Mouse (Mus musculus) neural tube, embryonic 14.5 days (tissue): Measurements from ENCODE around the gene Supt3. TPM values are rescaled to one million over a fixed set of nuclear protein-coding genes. Genes with fewer than 3 reads are reported as not detected.

Experiments
- ATAC-seq: fragments of 200-750 bp; cut with Nextera tagmentation; 2 replicates; pipeline ENCODE4 v1.8.0; 2017; ENCODE audit warnings: low read depth, mild to moderate bottlenecking, moderate TSS enrichment, moderate library complexity
- H3K27ac ChIP-seq: fragments of 300-500 bp; sonication (generic); 2 replicates; pipeline ENCODE4 v1.5.1; 2014; ENCODE audit warnings: low read depth, mild to moderate bottlenecking, control low read depth, low read length, moderate library complexity, mixed read lengths
- H3K27me3 ChIP-seq: fragments of 300-500 bp; sonication (generic); 2 replicates; pipeline ENCODE4 v1.6.1; 2014; ENCODE audit warnings: low read length; ENCODE audit not compliant: control insufficient read depth, insufficient read depth
- H3K36me3 ChIP-seq: fragments of 300-500 bp; sonication (generic); 2 replicates; pipeline ENCODE4 v1.6.1; 2014; ENCODE audit warnings: low read length, mixed read lengths; ENCODE audit not compliant: control insufficient read depth, insufficient read depth
- H3K4me1 ChIP-seq: fragments of 300-500 bp; sonication (generic); 2 replicates; pipeline ENCODE4 v1.6.1; 2014; ENCODE audit warnings: low read length; ENCODE audit not compliant: control insufficient read depth, insufficient read depth
- H3K4me2 ChIP-seq: fragments of 300-500 bp; sonication (generic); 2 replicates; pipeline ENCODE4 v1.6.1; 2014; ENCODE audit warnings: mild to moderate bottlenecking, low read depth, low read length, control low read depth
- H3K4me3 ChIP-seq: fragments of 300-500 bp; sonication (generic); 2 replicates; pipeline ENCODE4 v1.5.1; 2014; ENCODE audit warnings: low read depth, low read length, control low read depth, mixed read lengths
- H3K9ac ChIP-seq: fragments of 300-500 bp; sonication (generic); replicated peaks from 2 replicates; pipeline ENCODE4 v1.6.1; 2014; ENCODE audit warnings: low read depth, mild to moderate bottlenecking, control low read depth, low read length, mixed read lengths
- H3K9me3 ChIP-seq: fragments of 300-500 bp; sonication (generic); 2 replicates; pipeline ENCODE4 v1.6.1; 2016; ENCODE audit warnings: low read length; ENCODE audit not compliant: control insufficient read depth
- WGBS: fragments of 180-500 bp; shearing (Covaris S2); extraction: QIAGEN DNeasy Blood & Tissue Kit; methylation state at CpG from one replicate; pipeline ENCODE4 v1.1.7; 2014; 5-methylcytosine and 5-hydroxymethylcytosine counted together
- polyA plus RNA-seq: library from polyadenylated mRNA; unstranded; fragments of >200 nt; fragmentation: Nextera tagmentation; extraction: Ambion mirVana; gene quantifications from 2 replicates; pipeline ENCODE4 v1.2.1, GENCODE M21; 2014

The Supt3 gene
- polyA plus RNA-seq, 1 experiment from 2014 or later: 27.5 TPM

GRCm38 (mm10) chr17:45067441-45067840 is 290.5 kb downstream of the Supt3 start:
- Histone ChIP-seq H3K4me2 (no peak overlapping the region), H3K36me3 (no peaks in the 10 kb centered on the region), H3K4me1 (no peaks in the 10 kb centered on the region), H3K4me3 (no peak overlapping the region), H3K9ac (no peak overlapping the region), H3K27ac (no peak overlapping the region), H3K9me3 (no peaks in the 10 kb centered on the region), H3K27me3 (no peaks in the 10 kb centered on the region)
- ATAC-seq: no peak
- 91% methylated on average over 3 of the region's 3 CpGs for WGBS

GRCm38 (mm10) chr17:45068321-45068720 is 291.4 kb downstream of the Supt3 start:
- H3K4me3 ChIP-seq: no peak overlapping the region
- no peaks in the 10 kb centered on the region for H3K27me3 ChIP-seq
- 29% methylated on average over 7 of the region's 7 CpGs for WGBS
- H3K27ac ChIP-seq: no peak overlapping the region
- no peak overlapping the region for H3K9ac ChIP-seq
- H3K36me3 ChIP-seq: no peaks in the 10 kb centered on the region
- no peaks in the 10 kb centered on the region for H3K9me3 ChIP-seq
- H3K4me1 ChIP-seq: no peaks in the 10 kb centered on the region
- no peak for ATAC-seq
- H3K4me2 ChIP-seq: no peak overlapping the region

DNA sequence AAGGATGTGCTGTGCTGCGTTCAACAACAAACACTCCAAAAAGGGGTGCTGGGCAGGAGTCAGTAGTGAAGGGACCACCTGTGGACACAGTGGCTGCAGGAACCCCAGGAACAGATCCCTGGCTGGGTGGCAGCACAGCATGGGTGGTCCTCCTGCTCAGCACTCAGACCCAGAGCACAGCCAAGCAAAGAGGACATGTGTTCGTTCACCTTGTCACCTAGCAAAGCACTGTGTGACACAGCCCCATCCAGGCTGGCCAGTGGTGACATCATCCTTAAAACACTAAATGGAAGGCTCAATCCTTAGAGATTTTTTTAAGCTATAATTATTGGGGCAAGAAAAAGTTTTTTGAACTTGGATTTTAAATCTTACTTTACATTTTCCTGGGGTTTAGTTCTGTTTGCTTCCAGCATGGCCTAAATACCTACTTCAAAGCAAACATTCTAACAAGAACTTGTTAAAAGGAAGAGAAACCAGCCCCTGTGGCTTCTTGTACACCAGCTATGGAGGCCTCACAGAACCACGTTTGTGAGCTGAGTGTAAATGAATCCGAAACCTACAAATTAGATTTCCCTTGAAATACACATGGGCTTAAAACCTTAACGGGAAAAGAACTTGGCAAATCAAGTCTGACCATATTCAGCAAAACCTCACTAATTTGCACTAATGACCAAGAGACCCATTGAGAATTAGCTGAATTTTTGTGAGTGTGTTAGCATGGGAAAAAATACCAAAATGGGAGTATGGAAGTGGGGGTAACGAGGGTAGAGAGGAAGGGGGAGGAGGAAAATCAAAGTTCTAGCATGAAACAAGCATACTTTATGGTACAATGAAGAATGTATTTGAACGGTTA is 295.8 kb downstream of the Supt3 start:
- no peak for ATAC-seq
- no peak overlapping the region for H3K27ac ChIP-seq
- H3K4me2 ChIP-seq: no peak overlapping the region
- no peak overlapping the region for H3K9ac ChIP-seq
- peaks cover 8% of the 10 kb centered on the region; the same call in 1 of the 2 replicates for H3K4me1 ChIP-seq
- H3K27me3 ChIP-seq: no peaks in the 10 kb centered on the region
- no peak overlapping the region for H3K4me3 ChIP-seq
- no peaks in the 10 kb centered on the region for H3K36me3 ChIP-seq
- H3K9me3 ChIP-seq: no peaks in the 10 kb centered on the region
- 69% methylated on average over 7 of the region's 7 CpGs for WGBS

- Histone ChIP-seq H3K9ac (no peak overlapping the region), H3K4me2 (no peak overlapping the region), H3K27ac (no peak overlapping the region), H3K4me3 (no peak overlapping the region), H3K36me3 (no peaks in the 10 kb centered on the region), H3K27me3 (no peaks in the 10 kb centered on the region), H3K9me3 (no peaks in the 10 kb centered on the region), H3K4me1 (peaks cover 8% of the 10 kb centered on the region; the same call in 1 of the 2 replicates)
- WGBS: 87% methylated on average over 8 of the region's 8 CpGs
- ATAC-seq: no peak
Observed at GRCm38 (mm10) chr17:45073348-45073634, 296.3 kb downstream of the Supt3 start.

DNA sequence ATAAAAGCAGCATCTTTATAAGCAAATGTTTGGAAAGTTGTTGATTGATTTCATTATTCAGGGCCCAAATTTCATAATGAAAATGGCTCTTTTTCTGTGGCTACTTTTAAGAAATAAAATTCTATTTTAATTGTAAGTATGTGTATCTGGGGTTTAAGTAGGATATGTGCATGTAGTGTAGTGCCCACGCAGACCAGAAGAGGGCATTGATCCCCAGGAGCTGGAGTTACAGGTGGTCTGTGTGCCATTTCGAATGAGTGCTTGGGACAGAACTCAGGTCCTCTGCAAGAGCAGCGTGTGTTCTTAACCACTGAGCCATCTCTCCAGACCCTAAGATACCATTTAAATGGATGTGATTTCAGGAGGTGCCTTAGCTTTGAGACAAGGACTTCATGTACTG is 296.8 kb downstream of the Supt3 start:
- 92% methylated on average over 3 of the region's 3 CpGs for WGBS
- Histone ChIP-seq H3K27me3 (no peaks in the 10 kb centered on the region), H3K27ac (no peak overlapping the region), H3K4me2 (no peak overlapping the region), H3K9me3 (no peaks in the 10 kb centered on the region), H3K4me3 (no peak overlapping the region), H3K4me1 (peaks cover 8% of the 10 kb centered on the region; the same call in 1 of the 2 replicates), H3K36me3 (no peaks in the 10 kb centered on the region), H3K9ac (no peak overlapping the region)
- no peak for ATAC-seq

- Histone ChIP-seq H3K4me2 (no peak overlapping the region), H3K4me1 (peaks cover 8% of the 10 kb centered on the region; the same call in 1 of the 2 replicates), H3K27me3 (no peaks in the 10 kb centered on the region), H3K27ac (no peak overlapping the region), H3K9me3 (no peaks in the 10 kb centered on the region), H3K4me3 (no peak overlapping the region), H3K9ac (no peak overlapping the region), H3K36me3 (no peaks in the 10 kb centered on the region)
- ATAC-seq: peak; percentile 89
- 48% methylated on average over 4 of the region's 4 CpGs for WGBS
Observed at GRCm38 (mm10) chr17:45076951-45077350, 300.0 kb downstream of the Supt3 start.

DNA sequence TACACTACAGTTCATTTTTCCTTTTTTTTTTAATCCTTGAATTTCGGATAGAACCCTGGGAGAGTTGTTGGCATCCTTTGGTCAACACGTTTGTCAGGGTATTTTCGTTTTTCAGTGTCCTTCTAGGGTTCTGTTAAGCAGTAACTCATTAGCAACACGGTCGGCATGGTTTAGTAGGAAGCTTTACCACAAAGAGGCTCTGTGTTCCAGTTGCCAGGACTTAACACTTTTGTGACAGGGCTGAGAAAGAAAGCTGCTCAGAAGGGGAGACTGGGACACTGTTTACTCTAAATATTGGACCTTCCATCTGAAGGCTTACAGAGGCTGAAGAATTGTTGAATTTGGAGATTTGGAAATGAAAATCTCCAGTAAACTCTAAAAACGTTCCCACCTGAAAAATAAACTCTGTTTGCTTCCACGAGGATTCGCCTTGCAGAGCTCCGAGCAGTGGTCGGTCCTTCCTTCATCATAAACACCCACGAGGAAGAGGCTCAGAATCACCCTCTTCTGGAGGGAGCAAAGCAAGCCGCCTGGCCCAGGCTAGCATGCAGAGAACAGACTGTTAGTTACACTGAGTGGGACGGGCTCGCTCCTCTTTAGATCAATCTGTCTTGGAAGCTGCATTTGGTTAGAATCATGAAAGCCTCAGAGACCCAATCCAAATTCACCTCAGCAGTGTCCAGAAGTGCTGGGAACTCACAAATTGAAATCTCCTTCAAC is 301.1 kb downstream of the Supt3 start:
- Histone ChIP-seq H3K27ac (no peak overlapping the region), H3K36me3 (no peaks in the 10 kb centered on the region), H3K9ac (no peak overlapping the region), H3K4me2 (no peak overlapping the region), H3K4me1 (peaks cover 8% of the 10 kb centered on the region; the same call in 1 of the 2 replicates), H3K4me3 (no peak overlapping the region), H3K27me3 (no peaks in the 10 kb centered on the region), H3K9me3 (no peaks in the 10 kb centered on the region)
- no peak for ATAC-seq
- 67% methylated on average over 14 of the region's 14 CpGs for WGBS

GRCm38 (mm10) chr17:45081521-45081920 is 304.6 kb downstream of the Supt3 start:
- Histone ChIP-seq H3K27ac (no peak overlapping the region), H3K4me2 (no peak overlapping the region), H3K27me3 (no peaks in the 10 kb centered on the region), H3K4me1 (peaks cover 8% of the 10 kb centered on the region; the same call in 1 of the 2 replicates), H3K9me3 (no peaks in the 10 kb centered on the region), H3K9ac (no peak overlapping the region), H3K4me3 (no peak overlapping the region), H3K36me3 (no peaks in the 10 kb centered on the region)
- no peak for ATAC-seq
- 63% methylated on average over 8 of the region's 8 CpGs for WGBS

DNA sequence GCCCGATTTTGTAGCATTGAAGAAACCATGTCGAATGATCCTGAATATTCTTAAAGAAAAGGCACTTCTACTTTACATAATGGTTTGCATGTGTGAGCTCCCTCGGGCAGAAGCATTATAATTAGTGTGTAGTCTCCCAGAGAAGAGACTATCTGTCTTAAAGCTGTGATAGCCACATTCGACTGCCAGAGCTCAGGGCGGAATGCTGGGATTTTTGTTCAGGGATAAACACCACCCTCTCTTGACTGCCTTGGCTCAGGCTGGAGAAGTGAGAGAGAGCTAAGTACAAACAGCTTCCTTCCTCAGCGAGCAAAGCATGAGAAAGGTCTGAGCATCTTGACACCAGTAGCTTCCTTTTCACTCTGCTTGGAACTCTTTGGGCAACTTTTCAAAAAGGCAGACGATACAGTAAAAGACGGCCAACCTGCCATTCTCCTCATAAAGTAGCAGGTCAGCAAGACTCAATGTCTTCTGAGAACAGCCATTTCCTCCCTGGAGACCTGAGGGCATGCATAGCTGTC is 305.1 kb downstream of the Supt3 start:
- no peak overlapping the region for H3K4me2 ChIP-seq
- peaks cover 5% of the 10 kb centered on the region; the same call in 1 of the 2 replicates for H3K4me1 ChIP-seq
- WGBS: 54% methylated on average over 8 of the region's 8 CpGs
- no peak overlapping the region for H3K27ac ChIP-seq
- no peak overlapping the region for H3K4me3 ChIP-seq
- no peaks in the 10 kb centered on the region for H3K27me3 ChIP-seq
- no peak overlapping the region for H3K9ac ChIP-seq
- H3K36me3 ChIP-seq: no peaks in the 10 kb centered on the region
- H3K9me3 ChIP-seq: no peaks in the 10 kb centered on the region
- ATAC-seq: no peak
